Comparison of ENCODE assay signal across 8 mouse cellular contexts in the genomic region with DNA sequence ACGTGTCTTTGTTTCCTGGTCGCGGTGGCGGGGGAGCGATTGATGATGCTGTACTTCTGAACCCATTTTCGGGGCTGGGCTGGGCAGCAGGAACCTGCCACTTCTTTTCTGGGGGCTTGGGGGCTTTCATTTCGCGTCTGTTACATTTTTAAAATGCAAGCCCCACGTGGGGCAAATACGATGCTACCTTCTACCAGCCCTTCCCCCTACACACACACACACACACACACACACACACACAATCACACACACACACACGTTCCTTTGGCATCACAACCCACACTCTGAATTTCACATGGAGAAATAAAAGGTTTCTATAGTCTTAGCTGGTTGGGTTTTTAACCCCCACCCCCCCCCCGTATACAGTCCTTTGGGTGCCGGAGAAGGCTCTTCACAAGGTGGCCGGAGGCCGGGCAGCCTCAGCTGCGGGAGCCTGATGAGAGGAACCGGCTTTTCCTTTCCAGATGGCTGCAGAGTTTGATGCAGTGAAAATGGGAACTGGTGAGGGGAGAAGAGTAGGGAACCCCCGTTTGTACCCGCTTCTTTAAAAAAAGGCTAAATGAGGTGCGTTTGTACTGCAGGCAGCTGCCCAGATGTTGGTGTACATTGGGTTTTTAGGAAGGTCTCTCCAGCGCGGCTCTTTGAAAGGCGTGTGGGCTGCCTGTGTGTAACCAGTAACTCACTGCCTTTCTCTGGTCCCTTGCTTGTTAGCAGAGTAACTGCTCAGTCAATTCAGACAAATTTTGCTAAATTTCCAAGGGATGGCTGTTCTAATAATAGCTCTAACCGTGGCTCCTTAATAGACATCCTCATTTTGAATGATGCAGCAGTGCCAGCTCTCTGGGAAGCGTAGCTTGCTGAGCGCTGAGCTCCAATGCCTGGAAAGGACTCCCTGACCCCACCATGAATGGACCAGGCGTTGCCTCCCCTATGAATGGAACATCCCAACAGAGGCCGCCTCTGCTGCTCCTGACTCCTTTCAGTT.
DNase-seq lines count a peak whose midpoint lies in the region; ATAC-seq and TF ChIP-seq lines count a peak whose summit lies in the region.

No protein-coding gene starts in this region.

- DNase-seq in gastrocnemius, adult 2 months, result peak; percentile 49
- no peak for DNase-seq in gastrocnemius, postnatal 25 days
- peak; percentile 61 for DNase-seq in limb, embryonic 14.5 days (ENCODE audit: low spot score)
- no peak for DNase-seq in spleen, postnatal 4 days (ENCODE audit: low spot score in 2 of 2)

- peak overlapping the region; percentile 92 for H3K9ac ChIP-seq in forebrain, embryonic 12.5 days
- H3K9ac ChIP-seq in hindbrain, embryonic 13.5 days, result peak overlapping the region; percentile 95
- peak overlapping the region; percentile 86 for H3K9ac ChIP-seq in limb, embryonic 14.5 days (ENCODE audit: low read depth, low read length, severe bottlenecking)
- H3K9ac ChIP-seq in neural tube, embryonic 13.5 days, result peak overlapping the region; percentile 89

- ATAC-seq in forebrain, embryonic 12.5 days (ENCODE audit: low FRiP score), result peak; percentile 77
- ATAC-seq in hindbrain, embryonic 13.5 days (ENCODE audit: low FRiP score), result peak; percentile 75
- peak; percentile 7; the same call in 1 of the 2 replicates for ATAC-seq in limb, embryonic 14.5 days (ENCODE audit: low FRiP score, low read depth)
- peak; percentile 74 for ATAC-seq in neural tube, embryonic 13.5 days (ENCODE audit: low read depth)

- H3K4me1 ChIP-seq in brown adipose tissue, adult 24 weeks (ENCODE audit: control insufficient read depth, insufficient read depth, insufficient read length, low read length), result 0 out of 2 replicates have a peak, but pooled peaks cover 3% of the 10 kb centered on the region
- H3K4me1 ChIP-seq in forebrain, embryonic 12.5 days, result peaks cover 38% of the 10 kb centered on the region
- peaks cover 59% of the 10 kb centered on the region for H3K4me1 ChIP-seq in hindbrain, embryonic 13.5 days (replicated peaks)
- H3K4me1 ChIP-seq in limb, embryonic 14.5 days (ENCODE audit: control insufficient read depth, insufficient read depth, low read length), result peaks cover 37% of the 10 kb centered on the region
- peaks cover 60% of the 10 kb centered on the region for H3K4me1 ChIP-seq in neural tube, embryonic 13.5 days (replicated peaks)

- H3K9me3 ChIP-seq in forebrain, embryonic 12.5 days, result no peaks in the 10 kb centered on the region
- no peaks in the 10 kb centered on the region for H3K9me3 ChIP-seq in hindbrain, embryonic 13.5 days
- no peaks in the 10 kb centered on the region for H3K9me3 ChIP-seq in limb, embryonic 14.5 days (ENCODE audit: control insufficient read depth, low read length)
- no peaks in the 10 kb centered on the region for H3K9me3 ChIP-seq in neural tube, embryonic 13.5 days

- peak overlapping the region; percentile 80 for H3K4me3 ChIP-seq in gastrocnemius, adult 2 months
- peak overlapping the region; percentile 77 for H3K4me3 ChIP-seq in brown adipose tissue, adult 24 weeks (ENCODE audit: insufficient read depth, low read depth, low read length)
- peak overlapping the region; percentile 73 for H3K4me3 ChIP-seq in forebrain, embryonic 12.5 days (replicated peaks)
- peak overlapping the region; percentile 76 for H3K4me3 ChIP-seq in hindbrain, embryonic 13.5 days
- peak overlapping the region; percentile 66 for H3K4me3 ChIP-seq in limb, embryonic 14.5 days (replicated peaks; ENCODE audit: low read length)
- H3K4me3 ChIP-seq in neural tube, embryonic 13.5 days, result peak overlapping the region; percentile 73

- TF ChIP-seq CTCF in gastrocnemius, adult 2 months (IDR thresholded peaks at IDR 0.05), result no peak

- peak overlapping the region; percentile 72 for H3K4me2 ChIP-seq in forebrain, embryonic 12.5 days
- H3K4me2 ChIP-seq in hindbrain, embryonic 13.5 days, result peak overlapping the region; percentile 67
- peak overlapping the region; percentile 63 for H3K4me2 ChIP-seq in limb, embryonic 14.5 days (replicated peaks; ENCODE audit: low read depth, low read length, severe bottlenecking)
- peak overlapping the region; percentile 65 for H3K4me2 ChIP-seq in neural tube, embryonic 13.5 days

- intact Hi-C loops in gastrocnemius, adult 2 months (cut with DNase I), result no loop called here

- H3K36me3 ChIP-seq in forebrain, embryonic 12.5 days (replicated peaks), result no peaks in the 10 kb centered on the region
- no peaks in the 10 kb centered on the region for H3K36me3 ChIP-seq in hindbrain, embryonic 13.5 days
- no peaks in the 10 kb centered on the region for H3K36me3 ChIP-seq in limb, embryonic 14.5 days (ENCODE audit: control insufficient read depth, insufficient read depth, low read length)
- no peaks in the 10 kb centered on the region for H3K36me3 ChIP-seq in neural tube, embryonic 13.5 days

- H3K27ac ChIP-seq in gastrocnemius, adult 2 months, result peak overlapping the region; percentile 79
- peak overlapping the region; percentile 49 for H3K27ac ChIP-seq in brown adipose tissue, adult 24 weeks (replicated peaks; ENCODE audit: low read depth, low read length)
- peak overlapping the region; percentile 97 for H3K27ac ChIP-seq in forebrain, embryonic 12.5 days
- peak overlapping the region; percentile 100 for H3K27ac ChIP-seq in hindbrain, embryonic 13.5 days
- H3K27ac ChIP-seq in limb, embryonic 14.5 days (replicated peaks; ENCODE audit: low read depth, low read length), result peak overlapping the region; percentile 91
- peak overlapping the region; percentile 99 for H3K27ac ChIP-seq in neural tube, embryonic 13.5 days (replicated peaks)

- WGBS in forebrain, embryonic 12.5 days, result under 1% methylated on average over 28 of the region's 28 CpGs
- WGBS in hindbrain, embryonic 13.5 days, result under 1% methylated on average over 28 of the region's 28 CpGs
- WGBS in limb, embryonic 14.5 days, result under 1% methylated on average over 28 of the region's 28 CpGs
- WGBS in neural tube, embryonic 13.5 days, result under 1% methylated on average over 28 of the region's 28 CpGs

- no peak for TF ChIP-seq POLR2A in limb, embryonic 14.5 days (IDR thresholded peaks at IDR 0.05; ENCODE audit: borderline replicate concordance, extremely low read depth, insufficient read depth, insufficient read length)

- H3K27me3 ChIP-seq in forebrain, embryonic 12.5 days, result 0 out of 2 replicates have a peak, but pooled peaks cover 4% of the 10 kb centered on the region
- H3K27me3 ChIP-seq in hindbrain, embryonic 13.5 days, result no peaks in the 10 kb centered on the region
- H3K27me3 ChIP-seq in limb, embryonic 14.5 days (ENCODE audit: control insufficient read depth, insufficient read depth, low read length), result no peaks in the 10 kb centered on the region
- H3K27me3 ChIP-seq in neural tube, embryonic 13.5 days, result no peaks in the 10 kb centered on the region

Comparison
In these comparisons a context has a peak if more than half of its experiments do, and no peak if none do; other contexts are left out.
1. DNase-seq: peak in gastrocnemius, adult 2 months (single experiment) and limb, embryonic 14.5 days (single experiment); none in gastrocnemius, postnatal 25 days (single experiment) and spleen, postnatal 4 days (0 of 2).
2. H3K27ac ChIP-seq: peak in every context shown above with its lines; median percentile 100 in hindbrain, embryonic 13.5 days; 99 in neural tube, embryonic 13.5 days; 97 in forebrain, embryonic 12.5 days; 91 in limb, embryonic 14.5 days; 79 in gastrocnemius, adult 2 months; 49 in brown adipose tissue, adult 24 weeks.
3. ATAC-seq: peak in every context shown above with its lines; median percentile 77 in forebrain, embryonic 12.5 days; 75 in hindbrain, embryonic 13.5 days; 74 in neural tube, embryonic 13.5 days; 7 in limb, embryonic 14.5 days.
4. Peak in every context shown above with its lines, with median percentiles within 50 percentile points of each other: H3K4me3 ChIP-seq, H3K4me2 ChIP-seq and H3K9ac ChIP-seq.